Mouse (Mus musculus) CH12.LX (cell line): ENCODE measurements around the gene Trp73. TPM values are rescaled to one million over a fixed set of nuclear protein-coding genes. Genes with fewer than 3 reads are reported as not detected.

Experiments used
- DNase-seq: peaks from one replicate; pipeline ENCODE4 v3.0.0-alpha.2; 2013; ENCODE audit errors: extremely low read depth
- H3K27ac ChIP-seq: 2 replicates; pipeline ENCODE4 v1.5.1; 2012; ENCODE audit warnings: low read depth, mild to moderate bottlenecking, control low read depth, moderate library complexity; ENCODE audit not compliant: insufficient read depth
- H3K27me3 ChIP-seq: replicated peaks from 2 replicates; pipeline ENCODE3; 2012; ENCODE audit warnings: inconsistent platforms
- H3K36me3 ChIP-seq, 2 experiments: replicated peaks in 1 of 2; 2 replicates each; pipeline versions ENCODE3 to v1.6.1; 2012; ENCODE audit warnings: inconsistent platforms in 1 of 2, low read length in 1 of 2, mild to moderate bottlenecking in 1 of 2, mixed read lengths in 1 of 2, moderate library complexity in 1 of 2; ENCODE audit not compliant: control insufficient read depth in 1 of 2, insufficient read depth in 1 of 2
- H3K4me1 ChIP-seq, 2 experiments: 2 replicates each; pipeline ENCODE4 v1.6.1; 2012; ENCODE audit warnings: inconsistent platforms in 1 of 2, moderate library complexity in 1 of 2; ENCODE audit not compliant: insufficient read depth in 2 of 2, control insufficient read depth in 1 of 2
- H3K4me2 ChIP-seq: 2 replicates; pipeline ENCODE4 v1.6.1; 2012; ENCODE audit warnings: low read depth, mild to moderate bottlenecking, control low read depth; ENCODE audit not compliant: poor library complexity, insufficient read depth, severe bottlenecking
- H3K4me3 ChIP-seq, 3 experiments: fragments of 150-350 bp in 1 of 3; sonication (generic) in 1 of 3; replicated peaks in 1 of 3; 2 replicates each; pipeline versions ENCODE3 to v1.5.1; 2011 to 2012; ENCODE audit warnings: low read depth in 2 of 3, low read length in 2 of 3, mild to moderate bottlenecking in 2 of 3, moderate library complexity in 2 of 3, control low read depth in 1 of 3, improper control_type of control experiment in 1 of 3, inconsistent platforms in 1 of 3, mixed read lengths in 1 of 3; ENCODE audit not compliant: poor library complexity in 1 of 3
- H3K79me2 ChIP-seq: replicated peaks from 2 replicates; pipeline ENCODE4 v1.6.1; 2012; ENCODE audit warnings: mild to moderate bottlenecking, moderate library complexity; ENCODE audit not compliant: control insufficient read depth, poor library complexity, insufficient read depth, severe bottlenecking; ENCODE audit errors: extremely low read depth
- H3K9ac ChIP-seq: 2 replicates; pipeline ENCODE4 v1.6.1; 2012; ENCODE audit warnings: low read depth, mild to moderate bottlenecking, control low read depth, moderate library complexity; ENCODE audit not compliant: insufficient read depth
- H3K9me3 ChIP-seq: replicated peaks from 2 replicates; pipeline ENCODE3; 2012; ENCODE audit warnings: low read length, inconsistent platforms, mixed read lengths
- BHLHE40 ChIP-seq: IDR thresholded peaks from 2 replicates; pipeline ENCODE4 v1.6.1; 2011; ENCODE audit warnings: mild to moderate bottlenecking, low read depth, low read length, improper control_type of control experiment
- CHD2 ChIP-seq: IDR thresholded peaks from 2 replicates; pipeline ENCODE4 v1.6.1; 2011; ENCODE audit warnings: low read length, improper control_type of control experiment
- CTCF ChIP-seq, 2 experiments: IDR thresholded peaks in 1 of 2; conservative IDR thresholded peaks in 1 of 2; 2 replicates each; pipeline ENCODE4 v1.5.1; 2011 to 2012; ENCODE audit warnings: low read depth in 2 of 2, low read length in 2 of 2, improper control_type of control experiment in 1 of 2, inconsistent platforms in 1 of 2, mild to moderate bottlenecking in 1 of 2, moderate library complexity in 1 of 2
- ELF1 ChIP-seq: IDR thresholded peaks from 2 replicates; pipeline ENCODE4 v1.6.1; 2014; ENCODE audit warnings: low read depth, mild to moderate bottlenecking, inconsistent platforms, low read length, improper control_type of control experiment
- EP300 ChIP-seq: IDR thresholded peaks from 2 replicates; pipeline ENCODE4 v1.6.1; 2011; ENCODE audit warnings: low read length, improper control_type of control experiment
- ETS1 ChIP-seq: conservative IDR thresholded peaks from 2 replicates; pipeline ENCODE4 v1.6.1; 2012; ENCODE audit warnings: low read depth, mild to moderate bottlenecking, inconsistent platforms, low read length, improper control_type of control experiment, moderate library complexity
- HCFC1 ChIP-seq: IDR thresholded peaks from 2 replicates; pipeline ENCODE4 v1.6.1; 2012; ENCODE audit warnings: low read depth, mild to moderate bottlenecking, inconsistent platforms, low read length, improper control_type of control experiment
- JUN ChIP-seq: IDR thresholded peaks from 2 replicates; pipeline ENCODE4 v1.6.1; 2011; ENCODE audit warnings: low read depth, mild to moderate bottlenecking, low read length, improper control_type of control experiment, moderate library complexity; ENCODE audit not compliant: insufficient read depth
- JUND ChIP-seq: conservative IDR thresholded peaks from 2 replicates; pipeline ENCODE4 v1.6.1; 2011; ENCODE audit warnings: low read depth, low read length, improper control_type of control experiment
- KAT2A ChIP-seq: IDR thresholded peaks from 2 replicates; pipeline ENCODE4 v1.6.1; 2012; ENCODE audit warnings: low read length, improper control_type of control experiment, inconsistent platforms; ENCODE audit not compliant: insufficient replicate concordance
- MAX ChIP-seq: IDR thresholded peaks from 2 replicates; pipeline ENCODE4 v1.6.1; 2011; ENCODE audit warnings: low read length, improper control_type of control experiment
- MYC ChIP-seq: IDR thresholded peaks from 2 replicates; pipeline ENCODE4 v1.6.1; 2011; ENCODE audit warnings: low read depth, mild to moderate bottlenecking, improper control_type of control experiment, low read length
- NELFE ChIP-seq: IDR thresholded peaks from 2 replicates; pipeline ENCODE4 v1.6.1; 2011; ENCODE audit warnings: low read depth, low read length, improper control_type of control experiment
- NRF1 ChIP-seq: IDR thresholded peaks from 2 replicates; pipeline ENCODE4 v1.6.1; 2014; ENCODE audit warnings: low read depth, mild to moderate bottlenecking, inconsistent platforms, low read length, improper control_type of control experiment, moderate library complexity
- PAX5 ChIP-seq: IDR thresholded peaks from 2 replicates; pipeline ENCODE4 v1.6.1; 2012; ENCODE audit warnings: low read length, inconsistent platforms, mixed read lengths
- POLR2A ChIP-seq: IDR thresholded peaks from 2 replicates; pipeline ENCODE4 v1.6.1; 2011; ENCODE audit warnings: low read depth, mild to moderate bottlenecking, improper control_type of control experiment, low read length
- POLR2AphosphoS2 ChIP-seq: IDR thresholded peaks from 2 replicates; pipeline ENCODE4 v1.6.1; 2011; ENCODE audit warnings: low read depth, low read length, improper control_type of control experiment
- SIN3A ChIP-seq: IDR thresholded peaks from 2 replicates; pipeline ENCODE4 v1.6.1; 2012; ENCODE audit warnings: low read length, improper control_type of control experiment, inconsistent platforms
- TBP ChIP-seq: conservative IDR thresholded peaks from 2 replicates; pipeline ENCODE4 v1.6.1; 2011; ENCODE audit warnings: low read depth, low read length, improper control_type of control experiment
- TCF12 ChIP-seq: IDR thresholded peaks from 2 replicates; pipeline ENCODE4 v1.6.1; 2014; ENCODE audit warnings: low read depth, mild to moderate bottlenecking, inconsistent platforms, low read length, improper control_type of control experiment
- UBTF ChIP-seq: IDR thresholded peaks from 2 replicates; pipeline ENCODE4 v1.6.1; 2012; ENCODE audit warnings: low read depth, mild to moderate bottlenecking, inconsistent platforms, low read length, improper control_type of control experiment, moderate library complexity
- USF1 ChIP-seq: IDR thresholded peaks from 2 replicates; pipeline ENCODE4 v1.6.1; 2014; ENCODE audit warnings: low read depth, mild to moderate bottlenecking, inconsistent platforms, low read length, improper control_type of control experiment
- ZC3H11A ChIP-seq: IDR thresholded peaks from 2 replicates; pipeline ENCODE4 v1.6.1; 2012; ENCODE audit warnings: low read depth, mild to moderate bottlenecking, inconsistent platforms, low read length, improper control_type of control experiment
- ZKSCAN1 ChIP-seq: IDR thresholded peaks from 2 replicates; pipeline ENCODE4 v1.6.1; 2012; ENCODE audit warnings: low read depth, inconsistent platforms, low read length, improper control_type of control experiment, borderline replicate concordance
- ZMIZ1 ChIP-seq: IDR thresholded peaks from 2 replicates; pipeline ENCODE4 v1.6.1; 2012; ENCODE audit warnings: low read depth, mild to moderate bottlenecking, inconsistent platforms, low read length, improper control_type of control experiment
- ZNF384 ChIP-seq: IDR thresholded peaks from 2 replicates; pipeline ENCODE4 v1.6.1; 2012; ENCODE audit warnings: low read depth, low read length, improper control_type of control experiment, inconsistent platforms
- dilution Hi-C: fragments of 300-500 bp; cut with MboI; formaldehyde crosslinking; loops from 2 replicates; pipeline ENCODE4 v1.14.3; 2020; ENCODE audit warnings: low sequenced_read_pairs; ENCODE audit not compliant: extremely low pct_unique_long_range_greater_than_20kb, extremely low pct_ligation_motif_present
- in situ Hi-C: fragments of 300-500 bp; cut with MboI; formaldehyde crosslinking; loops from 3 replicates; pipeline ENCODE4 v1.14.3; 2019; ENCODE audit warnings: low sequenced_read_pairs, low pct_ligation_motif_present, low pct_unique_long_range_greater_than_20kb, mixed read lengths
- polyA plus RNA-seq: library from polyadenylated mRNA; unstranded; fragments of >175 nt; gene quantifications from 2 replicates; pipeline ENCODE4 v1.2.1, GENCODE M21; 2012; ENCODE audit warnings: low read depth; ENCODE audit not compliant: insufficient read length
- total RNA-seq, 2 experiments: library from RNA; depleted of rRNA; stranded (reverse); fragments of 300-350 nt in 1 of 2; fragments of >200 nt in 1 of 2; gene quantifications; 2 replicates each; pipeline ENCODE4 v1.2.3; 2012 to 2014

The Trp73 gene
- total and polyA plus RNA-seq, 3 experiments, result 14.0 to 34.3 (median 30.0) TPM

DNA sequence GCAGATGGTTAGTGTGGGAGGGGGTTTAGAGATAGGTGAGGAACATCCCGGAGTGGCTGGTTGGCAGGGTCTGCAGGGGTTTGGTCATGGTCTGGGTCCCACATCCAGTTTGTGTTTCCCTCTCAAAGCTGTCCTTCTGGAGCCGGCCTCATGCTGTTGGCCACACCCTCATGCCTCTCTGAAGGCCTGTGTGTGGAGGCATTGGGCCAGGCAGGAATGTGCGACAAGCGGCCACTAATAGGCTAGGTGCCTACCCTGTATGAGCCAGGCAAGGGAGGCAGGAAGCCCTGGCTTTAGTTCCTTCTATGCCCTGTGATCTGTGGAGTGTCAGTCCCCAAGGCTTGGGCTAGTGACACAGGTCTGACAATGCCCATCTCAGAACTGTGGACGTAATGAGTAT lies 45.0 kb upstream of the Trp73 start:
- no peaks in the 10 kb centered on the region for H3K79me2 ChIP-seq
- in situ Hi-C loops (no loop called here), dilution Hi-C loops (no loop called here)
- H3K4me1 ChIP-seq, result no peaks in the 10 kb centered on the region
- DNase-seq, result no peak
- no peak overlapping the region for H3K4me2 ChIP-seq
- H3K27ac ChIP-seq, result no peak overlapping the region
- no peak overlapping the region for H3K4me3 ChIP-seq
- no peaks in the 10 kb centered on the region for H3K9me3 ChIP-seq
- H3K36me3 ChIP-seq, result no peaks in the 10 kb centered on the region
- H3K27me3 ChIP-seq, result peaks cover 74% of the 10 kb centered on the region
- no peak overlapping the region for H3K9ac ChIP-seq
- TF ChIP-seq ZKSCAN1, result no peak
- no peak for TF ChIP-seq CHD2
- TF ChIP-seq TCF12, result no peak
- no peak for TF ChIP-seq POLR2A
- TF ChIP-seq JUN, result no peak
- no peak for TF ChIP-seq SIN3A
- no peak for TF ChIP-seq POLR2AphosphoS2
- no peak for TF ChIP-seq UBTF
- TF ChIP-seq ZMIZ1, result no peak
- TF ChIP-seq JUND, result no peak
- TF ChIP-seq MYC, result no peak
- no peak for TF ChIP-seq ZNF384
- TF ChIP-seq KAT2A, result no peak
- TF ChIP-seq USF1, result no peak
- TF ChIP-seq ZC3H11A, result no peak
- TF ChIP-seq PAX5, result no peak
- TF ChIP-seq ELF1, result no peak
- no peak for TF ChIP-seq NRF1
- no peak for TF ChIP-seq HCFC1
- no peak for TF ChIP-seq ETS1

DNA sequence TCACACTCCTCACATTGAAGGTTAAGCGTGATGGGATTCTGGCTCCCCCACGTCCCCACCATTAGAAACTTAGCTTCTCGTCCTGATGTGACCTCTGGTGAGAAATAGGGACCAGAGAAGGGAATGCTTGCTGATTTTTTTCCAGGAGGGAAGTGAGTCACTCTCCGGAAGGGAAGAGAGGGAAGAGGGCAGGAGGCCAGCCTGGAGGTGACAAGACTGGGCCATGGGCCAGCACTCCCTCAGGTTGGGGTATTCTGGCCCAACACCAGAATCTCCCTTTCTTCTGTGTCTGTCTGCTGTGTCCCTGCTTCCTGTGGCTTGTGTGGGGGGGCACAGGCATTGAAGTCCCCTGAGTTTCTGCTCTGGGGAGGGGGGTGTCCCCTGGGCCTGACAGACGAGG lies 43.6 kb upstream of the Trp73 start:
- dilution Hi-C loops (no loop called here), in situ Hi-C loops (no loop called here)
- no peaks in the 10 kb centered on the region for H3K79me2 ChIP-seq
- H3K9ac ChIP-seq, result no peak overlapping the region
- H3K36me3 ChIP-seq, result no peaks in the 10 kb centered on the region
- no peak overlapping the region for H3K4me3 ChIP-seq
- H3K27me3 ChIP-seq, result peaks cover 65% of the 10 kb centered on the region
- H3K9me3 ChIP-seq, result no peaks in the 10 kb centered on the region
- no peak overlapping the region for H3K27ac ChIP-seq
- H3K4me1 ChIP-seq, result no peaks in the 10 kb centered on the region
- no peak overlapping the region for H3K4me2 ChIP-seq
- TF ChIP-seq JUN, result no peak
- no peak for TF ChIP-seq POLR2AphosphoS2
- no peak for TF ChIP-seq TBP
- no peak for TF ChIP-seq MAX
- no peak for TF ChIP-seq USF1
- no peak for TF ChIP-seq MYC
- no peak for TF ChIP-seq BHLHE40
- no peak for TF ChIP-seq HCFC1
- TF ChIP-seq EP300, result no peak
- no peak for TF ChIP-seq KAT2A
- no peak for TF ChIP-seq NELFE
- no peak for TF ChIP-seq NRF1
- TF ChIP-seq POLR2A, result no peak
- no peak for TF ChIP-seq JUND
- no peak for TF ChIP-seq CTCF (conservative IDR thresholded peaks at IDR 0.05 in 1 of 2, IDR thresholded peaks at IDR 0.05 in 1 of 2; ENCODE audit: low read depth in 2 of 2, low read length in 2 of 2)
- TF ChIP-seq, all 38 proteins: peak for 0
- DNase-seq, result no peak
